Mouse (Mus musculus) lung, postnatal 0 days (tissue): ENCODE data around the gene Snn. TPM values are rescaled to one million over a fixed set of nuclear protein-coding genes. Genes with fewer than 3 reads are reported as not detected.
A peak's percentile ranks its signal among the peaks of the same experiment; 100 is the strongest.

Source experiments
- ATAC-seq: fragments of 200-750 bp; cut with Nextera tagmentation; 2 replicates; pipeline ENCODE4 v1.8.0; 2017; ENCODE audit warnings: moderate library complexity
- DNase-seq: peaks from one replicate; pipeline ENCODE4 v3.0.0-alpha.2; 2016; ENCODE audit warnings: low spot score
- H3K27ac ChIP-seq: fragments of 300-500 bp; sonication (generic); 2 replicates; pipeline ENCODE4 v1.5.1; 2014; ENCODE audit warnings: antibody characterized with exemption, mild to moderate bottlenecking, low read length, mixed read lengths
- H3K27me3 ChIP-seq: fragments of 300-500 bp; sonication (generic); replicated peaks from 2 replicates; pipeline ENCODE4 v1.6.1; 2014; ENCODE audit warnings: low read length, mixed read lengths; ENCODE audit not compliant: insufficient read depth
- H3K36me3 ChIP-seq: fragments of 300-500 bp; sonication (generic); 2 replicates; pipeline ENCODE4 v1.6.1; 2014; ENCODE audit warnings: low read length, mixed read lengths; ENCODE audit not compliant: insufficient read depth
- H3K4me1 ChIP-seq: fragments of 300-500 bp; sonication (generic); 2 replicates; pipeline ENCODE4 v1.6.1; 2014; ENCODE audit warnings: antibody characterized with exemption, low read depth, low read length, mixed read lengths; ENCODE audit not compliant: insufficient read depth
- H3K4me2 ChIP-seq: fragments of 300-500 bp; sonication (generic); replicated peaks from 2 replicates; pipeline ENCODE4 v1.6.1; 2014; ENCODE audit warnings: low read depth, mild to moderate bottlenecking, low read length, moderate library complexity, mixed read lengths
- H3K4me3 ChIP-seq: fragments of 300-500 bp; sonication (generic); 2 replicates; pipeline ENCODE4 v1.5.1; 2014; ENCODE audit warnings: low read depth, low read length
- H3K9ac ChIP-seq: fragments of 300-500 bp; sonication (generic); replicated peaks from 2 replicates; pipeline ENCODE4 v1.6.1; 2014; ENCODE audit warnings: low read depth, mild to moderate bottlenecking
- H3K9me3 ChIP-seq: fragments of 300-500 bp; sonication (generic); 2 replicates; pipeline ENCODE4 v1.6.1; 2016; ENCODE audit warnings: low read length, mixed read lengths
- CTCF ChIP-seq: IDR thresholded peaks from 2 replicates; pipeline ENCODE4 v1.5.1; 2016; ENCODE audit warnings: antibody characterized with exemption, mild to moderate bottlenecking
- EP300 ChIP-seq: IDR thresholded peaks from 2 replicates; pipeline ENCODE4 v1.6.1; 2016; ENCODE audit warnings: antibody characterized with exemption, mild to moderate bottlenecking, control low read depth
- WGBS: fragments of 180-500 bp; shearing (Covaris S2); extraction: QIAGEN DNeasy Blood & Tissue Kit; methylation state at CpG from one replicate; pipeline ENCODE4 v1.1.7; 2014; 5-methylcytosine and 5-hydroxymethylcytosine counted together
- polyA plus RNA-seq: library from polyadenylated mRNA; unstranded; fragments of >200 nt; fragmentation: Nextera tagmentation; extraction: Ambion mirVana; gene quantifications from 2 replicates; pipeline ENCODE4 v1.2.1, GENCODE M21; 2015

Gene Snn
- polyA plus RNA-seq, 1 experiment from 2014 or later = 41.1 TPM

- TF ChIP-seq EP300 (no peak), CTCF (peak; percentile 18; the same call in 1 of the 2 replicates)
- peak; percentile 71 for ATAC-seq
- H3K9ac ChIP-seq = no peak overlapping the region
- no peak overlapping the region for H3K4me3 ChIP-seq
- DNase-seq = peak; percentile 50
- no peak overlapping the region for H3K4me2 ChIP-seq
- no peak overlapping the region for H3K27ac ChIP-seq
- H3K9me3 ChIP-seq = no peaks in the 10 kb centered on the region
- no peaks in the 10 kb centered on the region for H3K36me3 ChIP-seq
- WGBS = 61% methylated on average over 6 of the region's 6 CpGs
- no peaks in the 10 kb centered on the region for H3K27me3 ChIP-seq
- H3K4me1 ChIP-seq = no peaks in the 10 kb centered on the region
Observed at GRCm38 (mm10) chr16:11054871-11055270, 5.9 kb upstream of the Snn start.

GRCm38 (mm10) chr16:11055916-11056315 is 4.8 kb upstream of the Snn start:
- DNase-seq = no peak
- Histone ChIP-seq H3K4me3 (no peak overlapping the region), H3K27ac (no peak overlapping the region), H3K9ac (no peak overlapping the region), H3K27me3 (no peaks in the 10 kb centered on the region), H3K9me3 (no peaks in the 10 kb centered on the region), H3K36me3 (no peaks in the 10 kb centered on the region), H3K4me2 (no peak overlapping the region), H3K4me1 (no peaks in the 10 kb centered on the region)
- no peak for ATAC-seq
- WGBS = 62% methylated on average over 5 of the region's 5 CpGs
- TF ChIP-seq CTCF (no peak), EP300 (no peak)

GRCm38 (mm10) chr16:11062794-11063721 is 2.3 kb downstream of the Snn start:
- peak overlapping the region; percentile 32 for H3K9ac ChIP-seq
- H3K4me3 ChIP-seq = no peak overlapping the region
- H3K27me3 ChIP-seq = no peaks in the 10 kb centered on the region
- peaks cover 24% of the 10 kb centered on the region for H3K4me1 ChIP-seq
- peak; percentile 89 for DNase-seq
- no peaks in the 10 kb centered on the region for H3K36me3 ChIP-seq
- no peaks in the 10 kb centered on the region for H3K9me3 ChIP-seq
- 21% methylated on average over 13 of the region's 13 CpGs for WGBS
- TF ChIP-seq EP300 = no peak
- no peak for TF ChIP-seq CTCF
- H3K4me2 ChIP-seq = peak overlapping the region; percentile 19
- ATAC-seq = peak; percentile 22; the same call in 1 of the 2 replicates
- H3K27ac ChIP-seq = peak overlapping the region; percentile 85

- WGBS = 89% methylated on average over 4 of the region's 4 CpGs
- Histone ChIP-seq H3K4me2 (no peak overlapping the region), H3K27ac (no peak overlapping the region), H3K36me3 (no peaks in the 10 kb centered on the region), H3K4me1 (peaks cover 28% of the 10 kb centered on the region), H3K4me3 (no peak overlapping the region), H3K27me3 (no peaks in the 10 kb centered on the region), H3K9me3 (no peaks in the 10 kb centered on the region), H3K9ac (no peak overlapping the region)
- DNase-seq (no peak), ATAC-seq (no peak)
- TF ChIP-seq EP300 = no peak
- no peak for TF ChIP-seq CTCF
Observed at GRCm38 (mm10) chr16:11064341-11064740, 3.6 kb downstream of the Snn start.

- Histone ChIP-seq H3K4me1 (peaks cover 31% of the 10 kb centered on the region), H3K4me2 (no peak overlapping the region), H3K27me3 (no peaks in the 10 kb centered on the region), H3K9me3 (no peaks in the 10 kb centered on the region), H3K27ac (no peak overlapping the region), H3K9ac (no peak overlapping the region), H3K36me3 (no peaks in the 10 kb centered on the region), H3K4me3 (no peak overlapping the region)
- DNase-seq = no peak
- TF ChIP-seq EP300 (no peak), CTCF (no peak)
- WGBS = 81% methylated on average over 6 of the region's 6 CpGs
- ATAC-seq = no peak
Observed at GRCm38 (mm10) chr16:11064742-11065141, 4.0 kb downstream of the Snn start.

GRCm38 (mm10) chr16:11065431-11065830 is 4.7 kb downstream of the Snn start:
- no peaks in the 10 kb centered on the region for H3K36me3 ChIP-seq
- WGBS = 44% methylated on average over 5 of the region's 5 CpGs
- peaks cover 38% of the 10 kb centered on the region for H3K4me1 ChIP-seq

More at GRCm38 (mm10) chr16:11065431-11065830, 4.7 kb downstream of the Snn start:
- Histone ChIP-seq H3K9me3 (no peaks in the 10 kb centered on the region), H3K9ac (no peak overlapping the region), H3K4me3 (peak overlapping the region; percentile 79; the same call in 1 of the 2 replicates), H3K27me3 (no peaks in the 10 kb centered on the region), H3K27ac (peak overlapping the region; percentile 60; the same call in 1 of the 2 replicates), H3K4me2 (peak overlapping the region; percentile 92)
- TF ChIP-seq EP300 (no peak), CTCF (no peak)
- ATAC-seq = no peak
- no peak for DNase-seq
